Mouse (Mus musculus) Patski (cell line): ENCODE data around the gene Sec24a. TPM values are rescaled to one million over a fixed set of nuclear protein-coding genes. Genes with fewer than 3 reads are reported as not detected.

Source experiments
- ATAC-seq: fragments of 100-300 bp; one replicate; pipeline ENCODE4 v1.8.0; 2021
- CTCF ChIA-PET: fragments of 350-600 bp; sonication (Branson Sonifier 250); formaldehyde crosslinking; loops from one replicate; lab custom pipeline; 2022; ENCODE audit warnings: inconsistent platforms; lab: Charles Lee
- POLR2A ChIA-PET: fragments of 350-600 bp; sonication (Branson Sonifier 250); formaldehyde crosslinking; loops from one replicate; lab custom pipeline; 2022; ENCODE audit warnings: antibody characterized with exemption, inconsistent platforms; lab: Charles Lee
- DNase-seq: peaks from one replicate; pipeline ENCODE4 v3.0.0-alpha.2; 2011; ENCODE audit warnings: low read depth, low spot score
- H3K27me3 ChIP-seq: fragments of 371-371 bp; one replicate; pipeline ENCODE4 v1.5.1; 2021
- CTCF ChIP-seq: fragments of 100-300 bp; IDR thresholded peaks from one replicate; pipeline ENCODE4 v1.5.1; 2021
- in situ Hi-C: fragments of 300-500 bp; cut with MboI; formaldehyde crosslinking; loops from 3 replicates; pipeline ENCODE4 v1.11.1; 2018; ENCODE audit warnings: low pct_unique_long_range_greater_than_20kb, mixed read lengths
- polyA plus RNA-seq: library from polyadenylated mRNA; unstranded; gene quantifications from one replicate; pipeline ENCODE4 v1.2.3, GENCODE M21; 2021

Gene Sec24a
- polyA plus RNA-seq, 1 experiment from 2014 or later: 18.8 TPM

DNA sequence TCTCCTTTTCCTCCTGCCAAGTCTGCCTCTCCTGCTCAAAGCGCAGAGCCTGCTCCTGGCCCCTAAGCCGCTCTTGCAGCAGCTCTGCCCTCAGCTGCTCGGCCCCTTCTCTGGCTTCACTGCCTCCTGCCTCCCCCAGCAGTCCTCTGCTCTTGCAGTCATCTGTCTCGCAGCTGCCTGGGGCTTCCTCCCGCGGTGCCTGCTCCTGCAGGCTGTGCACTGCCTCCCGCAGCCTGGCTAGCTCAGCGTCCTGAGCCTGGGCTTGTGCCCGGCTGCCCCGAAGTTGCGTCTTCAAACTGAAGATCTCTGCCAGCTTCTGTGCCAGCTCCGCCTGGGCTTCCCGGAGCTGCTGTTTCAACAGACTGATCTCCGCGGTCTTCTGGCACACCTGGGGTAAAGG, 119.7 kb downstream of the Sec24a start:
- ChIA-PET CTCF (interaction anchor here (1.3 kb wide), 1 partner anchor 8 kb away, joined by 4 read pairs; the partner anchor contains the start of gene Rmnd5b), POLR2A (no interaction called here)
- DNase-seq (no peak), ATAC-seq (no peak)
- no peaks in the 10 kb centered on the region for H3K27me3 ChIP-seq
- in situ Hi-C loops: no loop called here
- TF ChIP-seq CTCF: no peak

DNA sequence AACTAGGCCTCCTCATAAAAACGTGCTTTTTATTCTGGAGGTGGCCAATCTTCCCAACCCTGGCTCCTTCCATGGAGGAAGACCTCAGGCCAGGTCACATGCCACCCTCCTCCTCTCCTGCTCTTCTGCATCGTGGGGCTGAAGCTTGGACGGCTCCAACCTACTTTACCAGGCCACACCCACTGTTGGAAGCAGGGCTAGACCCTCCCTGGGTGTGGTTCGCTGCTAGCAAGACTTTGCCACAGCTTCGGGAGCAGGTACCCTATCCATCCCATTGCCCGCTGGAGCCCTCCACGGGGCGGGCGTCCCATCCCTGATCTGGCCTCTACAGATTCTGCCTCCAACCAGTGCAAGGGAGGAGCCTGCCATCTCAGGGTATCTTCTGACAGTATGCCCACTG, 120.2 kb downstream of the Sec24a start:
- ChIA-PET POLR2A (interaction anchor here (1.1 kb wide), 1 partner anchor 10 kb away, joined by 3 read pairs; no protein-coding TSS in a partner anchor), CTCF (no interaction called here)
- H3K27me3 ChIP-seq: no peaks in the 10 kb centered on the region
- ATAC-seq: no peak
- no peak for DNase-seq
- in situ Hi-C loops: no loop called here
- no peak for TF ChIP-seq CTCF

Other genes starting within 250 kb of the Sec24a start
- 18.4 TPM for gene Phykpl, start 178.9 kb downstream of the Sec24a start, polyA plus RNA-seq
- gene Hnrnpab, start 156.8 kb downstream of the Sec24a start, polyA plus RNA-seq: 520 TPM
- 69.0 TPM for gene Nhp2, start 143.9 kb downstream of the Sec24a start, polyA plus RNA-seq
- gene Rmnd5b, start 127.7 kb downstream of the Sec24a start, polyA plus RNA-seq: 49.4 TPM
- gene N4bp3, start 112.8 kb downstream of the Sec24a start, polyA plus RNA-seq: 25.0 TPM
- gene D930048N14Rik, start 112.7 kb downstream of the Sec24a start, polyA plus RNA-seq: 8.3 TPM
- 67.1 TPM for gene 0610009B22Rik, start 74.8 kb downstream of the Sec24a start, polyA plus RNA-seq
- 91.0 TPM for gene Sar1b, start 53 bp upstream of the Sec24a start, polyA plus RNA-seq
- 31.6 TPM for gene Jade2, start 94.0 kb upstream of the Sec24a start, polyA plus RNA-seq
- 32.2 TPM for gene Cdkn2aipnl, start 204.0 kb upstream of the Sec24a start, polyA plus RNA-seq
- 227 TPM for gene Ube2b, start 237.1 kb upstream of the Sec24a start, polyA plus RNA-seq
- gene Cdkl3, start 240.6 kb upstream of the Sec24a start, polyA plus RNA-seq: 6.3 TPM